Mouse (Mus musculus): ENCODE measurements around the gene Zfp599. TPM values are rescaled to one million over a fixed set of nuclear protein-coding genes. Genes with fewer than 3 reads are reported as not detected.
A peak's percentile ranks its signal among the peaks of the same experiment; 100 is the strongest.

Gene Zfp599
- total and polyA plus RNA-seq, 3 experiments: 7.6 to 12.1 TPM; not detected in 1

- Histone ChIP-seq H3K9ac (ENCODE audit: control insufficient read depth, low read depth, low read length, poor library complexity, severe bottlenecking) (no peak overlapping the region), H3K27ac (ENCODE audit: control insufficient read depth, low read depth, low read length) (no peak overlapping the region), H3K4me1 (ENCODE audit: control insufficient read depth in 1 of 2, insufficient read depth in 2 of 2, low read length in 2 of 2) (peaks cover 0 to 8% of the 10 kb centered on the region in 2 experiments; a peak in 3 of 4 replicates), H3K27me3 (ENCODE audit: control insufficient read depth in 1 of 2, insufficient read depth in 2 of 2, low read length in 2 of 2) (no peaks in the 10 kb centered on the region), H3K9me3 (replicated peaks; ENCODE audit: insufficient read depth, low read length) (no peaks in the 10 kb centered on the region), H3K36me3 (ENCODE audit: control insufficient read depth in 1 of 2, insufficient read depth in 2 of 2, low read length in 2 of 2) (peaks cover 23 to 25% of the 10 kb centered on the region in 2 experiments), H3K4me3 (ENCODE audit: control insufficient read depth in 1 of 2, insufficient read depth in 1 of 2, low read depth in 2 of 2, low read length in 2 of 2) (no peak overlapping the region), H3K79me2 (ENCODE audit: control insufficient read depth, insufficient read depth, low read length, poor library complexity) (peaks cover 64% of the 10 kb centered on the region)
- DNase-seq (ENCODE audit: low read depth, low spot score): peak; percentile 89
- no peak for TF ChIP-seq GATA1 (IDR thresholded peaks at IDR 0.05; ENCODE audit: low read depth, low read length)
- no peak for TF ChIP-seq BHLHE40 (IDR thresholded peaks at IDR 0.05; ENCODE audit: borderline replicate concordance, low read depth, low read length)
- TF ChIP-seq ZMIZ1 (IDR thresholded peaks at IDR 0.05; ENCODE audit: low read depth, low read length): no peak
- TF ChIP-seq MEF2A (IDR thresholded peaks at IDR 0.05; ENCODE audit: extremely low read depth, insufficient replicate concordance, low read depth, low read length, poor library complexity, severe bottlenecking): no peak
- TF ChIP-seq GABPA (IDR thresholded peaks at IDR 0.05; ENCODE audit: low read depth, low read length): 0 out of 2 replicates have a peak, but pooled peaks have one; percentile 20
- TF ChIP-seq USF2 (IDR thresholded peaks at IDR 0.05; ENCODE audit: borderline replicate concordance in 1 of 2, insufficient read depth in 1 of 2, low read depth in 1 of 2, low read length in 2 of 2): no peak
- TF ChIP-seq ZC3H11A (IDR thresholded peaks at IDR 0.05; ENCODE audit: low read depth, low read length): peak; percentile 93
- TF ChIP-seq EP300 (IDR thresholded peaks at IDR 0.05; ENCODE audit: low read depth in 1 of 2, low read length in 2 of 2): no peak
- TF ChIP-seq POLR2AphosphoS2 (IDR thresholded peaks at IDR 0.05; ENCODE audit: low read length): no peak
- no peak for TF ChIP-seq NELFE (IDR thresholded peaks at IDR 0.05; ENCODE audit: low read depth, low read length)
- TF ChIP-seq MAX (IDR thresholded peaks at IDR 0.05; ENCODE audit: low read length): peak; percentile 12; the same call in 1 of the 2 replicates
- no peak for TF ChIP-seq POLR2AphosphoS5 (IDR thresholded peaks at IDR 0.05; ENCODE audit: borderline replicate concordance, low read depth, low read length)
- TF ChIP-seq RCOR1 (IDR thresholded peaks at IDR 0.05; ENCODE audit: low read depth, low read length): no peak
- no peak for TF ChIP-seq MYB (IDR thresholded peaks at IDR 0.05; ENCODE audit: low read depth, low read length)
- peak; percentile 90 for TF ChIP-seq SMC3 (IDR thresholded peaks at IDR 0.05; ENCODE audit: low read depth, low read length)
- TF ChIP-seq MXI1 (IDR thresholded peaks at IDR 0.05; ENCODE audit: low read depth, low read length): peak; percentile 79
- TF ChIP-seq HCFC1 (IDR thresholded peaks at IDR 0.05; ENCODE audit: low read depth, low read length): peak; percentile 58; the same call in 1 of the 2 replicates
- peak; percentile 76 for TF ChIP-seq SIN3A (IDR thresholded peaks at IDR 0.05; ENCODE audit: low read length)
- peak; percentile 98 for TF ChIP-seq MYC (IDR thresholded peaks at IDR 0.05; ENCODE audit: low read depth, low read length)
- no peak for TF ChIP-seq MAFK (IDR thresholded peaks at IDR 0.05; ENCODE audit: borderline replicate concordance, low read depth, low read length)
- no peak for TF ChIP-seq CHD2 (IDR thresholded peaks at IDR 0.05; ENCODE audit: low read length)
- TF ChIP-seq NRF1 (IDR thresholded peaks at IDR 0.05; ENCODE audit: insufficient read depth, low read depth, low read length, poor library complexity, severe bottlenecking): no peak
- TF ChIP-seq RAD21 (IDR thresholded peaks at IDR 0.05; ENCODE audit: low read depth, low read length): peak; percentile 85
- 0 out of 2 replicates have a peak, but pooled peaks have one; percentile 35 for TF ChIP-seq TBP (IDR thresholded peaks at IDR 0.05; ENCODE audit: low read depth, low read length)
- no peak for TF ChIP-seq KAT2A (conservative IDR thresholded peaks at IDR 0.05; ENCODE audit: low read depth, low read length)
- TF ChIP-seq POLR2A (IDR thresholded peaks at IDR 0.05; ENCODE audit: control insufficient read depth in 1 of 2, insufficient read depth in 1 of 2, low read depth in 1 of 2, low read length in 2 of 2, poor library complexity in 1 of 2): no peak
- TF ChIP-seq CTCF (IDR thresholded peaks at IDR 0.05 in 2 of 3, conservative IDR thresholded peaks at IDR 0.05 in 1 of 3; ENCODE audit: control insufficient read depth in 1 of 3, insufficient read depth in 1 of 3, low read depth in 2 of 3, low read length in 3 of 3, poor library complexity in 1 of 3, severe bottlenecking in 1 of 3): peak; percentile 49 to 89 (median 80)
- TF ChIP-seq TCF12 (IDR thresholded peaks at IDR 0.05; ENCODE audit: low read depth, low read length): no peak
- TF ChIP-seq TAL1 (IDR thresholded peaks at IDR 0.05; ENCODE audit: low read length): no peak
- TF ChIP-seq CHD1 (IDR thresholded peaks at IDR 0.05; ENCODE audit: low read depth, low read length): no peak
- TF ChIP-seq ZNF384 (IDR thresholded peaks at IDR 0.05; ENCODE audit: low read depth, low read length): peak; percentile 95
- peak; percentile 19; the same call in 1 of the 2 replicates for TF ChIP-seq ETS1 (IDR thresholded peaks at IDR 0.05; ENCODE audit: low read depth, low read length)
- no peak for TF ChIP-seq ELF1 (IDR thresholded peaks at IDR 0.05; ENCODE audit: low read depth, low read length)
- no peak for TF ChIP-seq JUND (IDR thresholded peaks at IDR 0.05; ENCODE audit: low read depth, low read length)
- no peak for TF ChIP-seq USF1 (IDR thresholded peaks at IDR 0.05; ENCODE audit: low read depth, low read length)
- no peak for TF ChIP-seq MAZ (IDR thresholded peaks at IDR 0.05; ENCODE audit: low read depth, low read length)
- no peak for TF ChIP-seq ZKSCAN1 (IDR thresholded peaks at IDR 0.05; ENCODE audit: low read depth, low read length)
- no peak for TF ChIP-seq UBTF (IDR thresholded peaks at IDR 0.05; ENCODE audit: borderline replicate concordance, insufficient read depth, low read depth, low read length)
These were observed 29.1 kb downstream of the Zfp599 start for GRCm38 (mm10) chr9:22230556-22230955.

All from MEL (cell line).